Mouse (Mus musculus): ENCODE measurements around the gene Pdzd2. TPM values are rescaled to one million over a fixed set of nuclear protein-coding genes. Genes with fewer than 3 reads are reported as not detected.

The Pdzd2 gene
- polyA plus RNA-seq, 1 experiment from 2014 or later: 14.5 TPM

- Histone ChIP-seq H3K4me3 (no peak overlapping the region), H3K27ac (replicated peaks) (no peak overlapping the region), H3K4me1 (peaks cover 11% of the 10 kb centered on the region), H3K27me3 (replicated peaks) (peaks cover 3% of the 10 kb centered on the region; the same call in 1 of the 2 replicates), H3K4me2 (no peak overlapping the region), H3K36me3 (no peaks in the 10 kb centered on the region), H3K9ac (no peak overlapping the region), H3K9me3 (no peaks in the 10 kb centered on the region)
- no peak for ATAC-seq (ENCODE audit: extremely low read depth, insufficient number of reproducible peaks, low FRiP score, low TSS enrichment)
- whole genome bisulfite sequencing: 30% methylated on average over 3 of the region's 3 CpGs
Measured at GRCm38 (mm10) chr15:12592628-12593027, 147.1 kb downstream of the Pdzd2 start.

- peak overlapping the region; percentile 42 for H3K27ac ChIP-seq (replicated peaks)
Measured at GRCm38 (mm10) chr15:12588661-12589060, 151.1 kb downstream of the Pdzd2 start.

GRCm38 (mm10) chr15:12586852-12587424 lies 152.8 kb downstream of the Pdzd2 start:
- Histone ChIP-seq H3K27ac (replicated peaks) (no peak overlapping the region), H3K27me3 (replicated peaks) (0 out of 2 replicates have a peak, but pooled peaks cover 4% of the 10 kb centered on the region), H3K36me3 (no peaks in the 10 kb centered on the region), H3K4me3 (no peak overlapping the region), H3K9ac (no peak overlapping the region), H3K9me3 (no peaks in the 10 kb centered on the region), H3K4me1 (peaks cover 11% of the 10 kb centered on the region), H3K4me2 (no peak overlapping the region)
- no peak for ATAC-seq (ENCODE audit: extremely low read depth, insufficient number of reproducible peaks, low FRiP score, low TSS enrichment)
- WGBS: 76% methylated on average over 4 of the region's 4 CpGs

More at GRCm38 (mm10) chr15:12588661-12589060, 151.1 kb downstream of the Pdzd2 start:
- peaks cover 7% of the 10 kb centered on the region; the same call in 1 of the 2 replicates for H3K27me3 ChIP-seq (replicated peaks)
- H3K9ac ChIP-seq: no peak overlapping the region
- H3K4me1 ChIP-seq: peaks cover 11% of the 10 kb centered on the region
- H3K36me3 ChIP-seq: no peaks in the 10 kb centered on the region
- H3K4me2 ChIP-seq: 0 out of 2 replicates have a peak overlapping the region, but pooled peaks have one; percentile 4
- H3K4me3 ChIP-seq: no peak overlapping the region
- WGBS: 57% methylated on average over 3 of the region's 3 CpGs
- ATAC-seq (ENCODE audit: extremely low read depth, insufficient number of reproducible peaks, low FRiP score, low TSS enrichment): no peak
- H3K9me3 ChIP-seq: no peaks in the 10 kb centered on the region

- 3% methylated on average over 5 of the region's 5 CpGs for WGBS
- Histone ChIP-seq H3K27me3 (replicated peaks) (0 out of 2 replicates have a peak, but pooled peaks cover 4% of the 10 kb centered on the region), H3K4me1 (peaks cover 11% of the 10 kb centered on the region), H3K36me3 (no peaks in the 10 kb centered on the region), H3K27ac (replicated peaks) (no peak overlapping the region), H3K9me3 (no peaks in the 10 kb centered on the region), H3K4me2 (no peak overlapping the region), H3K4me3 (no peak overlapping the region), H3K9ac (no peak overlapping the region)
- no peak for ATAC-seq (ENCODE audit: extremely low read depth, insufficient number of reproducible peaks, low FRiP score, low TSS enrichment)
Measured at GRCm38 (mm10) chr15:12586154-12586553, 153.6 kb downstream of the Pdzd2 start.

GRCm38 (mm10) chr15:12583051-12583450 lies 156.7 kb downstream of the Pdzd2 start:
- H3K4me3 ChIP-seq: no peak overlapping the region
- no peak overlapping the region for H3K9ac ChIP-seq
- no peaks in the 10 kb centered on the region for H3K9me3 ChIP-seq
- 0 out of 2 replicates have a peak, but pooled peaks cover 4% of the 10 kb centered on the region for H3K27me3 ChIP-seq (replicated peaks)
- no peaks in the 10 kb centered on the region for H3K36me3 ChIP-seq
- no peak for ATAC-seq (ENCODE audit: extremely low read depth, insufficient number of reproducible peaks, low FRiP score, low TSS enrichment)
- H3K27ac ChIP-seq (replicated peaks): no peak overlapping the region
- no peaks in the 10 kb centered on the region for H3K4me1 ChIP-seq
- WGBS: 86% methylated on average over 3 of the region's 3 CpGs
- H3K4me2 ChIP-seq: no peak overlapping the region

- H3K27ac ChIP-seq (replicated peaks): no peak overlapping the region
- peaks cover 6% of the 10 kb centered on the region for H3K4me1 ChIP-seq
- no peak overlapping the region for H3K4me3 ChIP-seq
- no peak overlapping the region for H3K9ac ChIP-seq
- 0 out of 2 replicates have a peak, but pooled peaks cover 4% of the 10 kb centered on the region for H3K27me3 ChIP-seq (replicated peaks)
- no peak for ATAC-seq (ENCODE audit: extremely low read depth, insufficient number of reproducible peaks, low FRiP score, low TSS enrichment)
- H3K36me3 ChIP-seq: no peaks in the 10 kb centered on the region
- no peak overlapping the region for H3K4me2 ChIP-seq
- no peaks in the 10 kb centered on the region for H3K9me3 ChIP-seq
Measured at GRCm38 (mm10) chr15:12582471-12582870, 157.3 kb downstream of the Pdzd2 start.

GRCm38 (mm10) chr15:12579196-12579595 lies 160.5 kb downstream of the Pdzd2 start:
- 61% methylated on average over 6 of the region's 6 CpGs for WGBS
- Histone ChIP-seq H3K9ac (no peak overlapping the region), H3K27me3 (replicated peaks) (no peaks in the 10 kb centered on the region), H3K36me3 (no peaks in the 10 kb centered on the region), H3K4me2 (no peak overlapping the region), H3K27ac (replicated peaks) (no peak overlapping the region), H3K4me1 (peaks cover 13% of the 10 kb centered on the region), H3K4me3 (no peak overlapping the region), H3K9me3 (no peaks in the 10 kb centered on the region)
- no peak for ATAC-seq (ENCODE audit: extremely low read depth, insufficient number of reproducible peaks, low FRiP score, low TSS enrichment)

- no peak for ATAC-seq (ENCODE audit: extremely low read depth, insufficient number of reproducible peaks, low FRiP score, low TSS enrichment)
- no peaks in the 10 kb centered on the region for H3K36me3 ChIP-seq
- WGBS: 49% methylated on average over 5 of the region's 5 CpGs
Measured at GRCm38 (mm10) chr15:12578276-12578675, 161.4 kb downstream of the Pdzd2 start.

GRCm38 (mm10) chr15:12577715-12578114 lies 162.0 kb downstream of the Pdzd2 start:
- Histone ChIP-seq H3K27me3 (replicated peaks) (no peaks in the 10 kb centered on the region), H3K4me2 (no peak overlapping the region), H3K4me3 (no peak overlapping the region), H3K4me1 (peaks cover 13% of the 10 kb centered on the region), H3K9ac (peak overlapping the region; percentile 55; the same call in 1 of the 2 replicates), H3K36me3 (no peaks in the 10 kb centered on the region), H3K27ac (replicated peaks) (no peak overlapping the region; the same call in 1 of the 2 replicates), H3K9me3 (no peaks in the 10 kb centered on the region)
- no peak for ATAC-seq (ENCODE audit: extremely low read depth, insufficient number of reproducible peaks, low FRiP score, low TSS enrichment)
- WGBS: 60% methylated on average over 6 of the region's 6 CpGs

More at GRCm38 (mm10) chr15:12578276-12578675, 161.4 kb downstream of the Pdzd2 start:
- Histone ChIP-seq H3K9ac (no peak overlapping the region), H3K4me3 (no peak overlapping the region), H3K4me1 (peaks cover 13% of the 10 kb centered on the region), H3K27me3 (replicated peaks) (no peaks in the 10 kb centered on the region), H3K4me2 (no peak overlapping the region), H3K9me3 (no peaks in the 10 kb centered on the region), H3K27ac (replicated peaks) (no peak overlapping the region)

- WGBS: 23% methylated on average over 11 of the region's 11 CpGs
- Histone ChIP-seq H3K9ac (peak overlapping the region; percentile 55; the same call in 1 of the 2 replicates), H3K27me3 (replicated peaks) (no peaks in the 10 kb centered on the region), H3K27ac (replicated peaks) (no peak overlapping the region; the same call in 1 of the 2 replicates), H3K4me3 (0 out of 2 replicates have a peak overlapping the region, but pooled peaks have one; percentile 15), H3K9me3 (no peaks in the 10 kb centered on the region), H3K4me1 (peaks cover 13% of the 10 kb centered on the region), H3K4me2 (peak overlapping the region; percentile 53), H3K36me3 (no peaks in the 10 kb centered on the region)
- peak; percentile 28; the same call in 1 of the 2 replicates for ATAC-seq (ENCODE audit: extremely low read depth, insufficient number of reproducible peaks, low FRiP score, low TSS enrichment)
Measured at GRCm38 (mm10) chr15:12577054-12577696, 162.5 kb downstream of the Pdzd2 start.

- Histone ChIP-seq H3K9me3 (no peaks in the 10 kb centered on the region), H3K4me2 (no peak overlapping the region), H3K27ac (replicated peaks) (no peak overlapping the region), H3K36me3 (no peaks in the 10 kb centered on the region), H3K27me3 (replicated peaks) (no peaks in the 10 kb centered on the region), H3K4me3 (no peak overlapping the region), H3K4me1 (peaks cover 13% of the 10 kb centered on the region), H3K9ac (no peak overlapping the region)
- 62% methylated on average over 3 of the region's 3 CpGs for WGBS
- no peak for ATAC-seq (ENCODE audit: extremely low read depth, insufficient number of reproducible peaks, low FRiP score, low TSS enrichment)
Measured at GRCm38 (mm10) chr15:12573621-12574020, 166.1 kb downstream of the Pdzd2 start.

All from heart, embryonic 13.5 days (tissue).